Mouse (Mus musculus) hindbrain, embryonic 15.5 days (tissue): Measurements from ENCODE around the gene Lcn11. TPM values are rescaled to one million over a fixed set of nuclear protein-coding genes. Genes with fewer than 3 reads are reported as not detected.
"Not testable (repeated sequence)": the region's sequence is repeated elsewhere in the genome, so short reads cannot be mapped to it uniquely, and the experiment has no call there.

Experiments used
- ATAC-seq: fragments of 200-750 bp; cut with Nextera tagmentation; 2 replicates; pipeline ENCODE4 v1.8.0; 2017; ENCODE audit warnings: low read depth, moderate number of reproducible peaks, moderate TSS enrichment; ENCODE audit not compliant: low FRiP score
- H3K27ac ChIP-seq: fragments of 300-500 bp; sonication (generic); replicated peaks from 2 replicates; pipeline ENCODE4 v1.5.1; 2015; ENCODE audit warnings: mild to moderate bottlenecking, inconsistent platforms
- H3K27me3 ChIP-seq: fragments of 300-500 bp; sonication (generic); 2 replicates; pipeline ENCODE4 v1.6.1; 2015; ENCODE audit warnings: control low read depth, inconsistent platforms
- H3K36me3 ChIP-seq: fragments of 300-500 bp; sonication (generic); 2 replicates; pipeline ENCODE4 v1.6.1; 2015; ENCODE audit warnings: control low read depth, inconsistent platforms
- H3K4me1 ChIP-seq: fragments of 300-500 bp; sonication (generic); replicated peaks from 2 replicates; pipeline ENCODE4 v1.6.1; 2015; ENCODE audit warnings: control low read depth, inconsistent platforms
- H3K4me2 ChIP-seq: fragments of 300-500 bp; sonication (generic); 2 replicates; pipeline ENCODE4 v1.6.1; 2015; ENCODE audit warnings: moderate library complexity, mild to moderate bottlenecking, inconsistent platforms
- H3K4me3 ChIP-seq: fragments of 300-500 bp; sonication (generic); 2 replicates; pipeline ENCODE4 v1.5.1; 2015; ENCODE audit warnings: mild to moderate bottlenecking, inconsistent platforms
- H3K9ac ChIP-seq: fragments of 300-500 bp; sonication (generic); 2 replicates; pipeline ENCODE4 v1.6.1; 2015; ENCODE audit warnings: inconsistent platforms
- H3K9me3 ChIP-seq: fragments of 300-500 bp; sonication (generic); 2 replicates; pipeline ENCODE4 v1.6.1; 2016; ENCODE audit warnings: control low read depth, inconsistent platforms
- WGBS: fragments of 180-500 bp; shearing (Covaris S2); methylation state at CpG from one replicate; pipeline ENCODE4 v1.1.7; 2015; 5-methylcytosine and 5-hydroxymethylcytosine counted together
- polyA plus RNA-seq: library from polyadenylated mRNA; unstranded; fragments of >200 nt; fragmentation: Nextera tagmentation; extraction: Ambion mirVana; gene quantifications from 2 replicates; pipeline ENCODE4 v1.2.1, GENCODE M21; 2015

The Lcn11 gene
- not detected in 2 replicates for polyA plus RNA-seq

DNA sequence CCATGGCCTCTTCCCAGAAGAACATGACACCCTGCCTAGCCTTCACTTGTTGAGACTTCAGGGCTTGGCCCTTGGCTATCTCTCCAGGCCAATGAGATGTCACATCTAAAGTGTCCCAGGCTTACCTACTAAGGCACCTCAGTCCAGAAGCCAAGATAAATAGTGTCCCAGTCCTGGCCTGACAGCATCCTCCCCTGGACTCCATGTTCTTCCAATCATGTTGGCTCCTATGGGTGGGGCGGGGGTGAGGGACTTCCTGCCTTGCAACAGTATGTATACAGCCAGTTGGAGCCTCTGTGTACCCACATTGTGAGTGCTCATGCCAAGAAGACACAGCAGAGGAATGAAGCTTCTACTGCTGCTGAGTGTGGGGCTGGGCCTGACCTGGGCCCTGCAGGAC lies at the start of gene Lcn11:
Gene Lcn11, plus strand, starts transcription at position 301 of the 400 bp plus-strand sequence.
- WGBS = 100% methylated on average over 1 of the region's 1 CpGs
- no peaks in the 10 kb centered on the region for H3K4me1 ChIP-seq
- H3K9ac ChIP-seq = no peak within 1 kb of the TSS
- no peak for ATAC-seq
- H3K4me3 ChIP-seq = no peak within 1 kb of the TSS
- no peaks in the 10 kb centered on the region for H3K9me3 ChIP-seq
- no peaks in the 10 kb centered on the region for H3K27me3 ChIP-seq
- no peak within 1 kb of the TSS for H3K4me2 ChIP-seq
- H3K27ac ChIP-seq = no peak within 1 kb of the TSS
- H3K36me3 ChIP-seq = no peaks in the 10 kb centered on the region

DNA sequence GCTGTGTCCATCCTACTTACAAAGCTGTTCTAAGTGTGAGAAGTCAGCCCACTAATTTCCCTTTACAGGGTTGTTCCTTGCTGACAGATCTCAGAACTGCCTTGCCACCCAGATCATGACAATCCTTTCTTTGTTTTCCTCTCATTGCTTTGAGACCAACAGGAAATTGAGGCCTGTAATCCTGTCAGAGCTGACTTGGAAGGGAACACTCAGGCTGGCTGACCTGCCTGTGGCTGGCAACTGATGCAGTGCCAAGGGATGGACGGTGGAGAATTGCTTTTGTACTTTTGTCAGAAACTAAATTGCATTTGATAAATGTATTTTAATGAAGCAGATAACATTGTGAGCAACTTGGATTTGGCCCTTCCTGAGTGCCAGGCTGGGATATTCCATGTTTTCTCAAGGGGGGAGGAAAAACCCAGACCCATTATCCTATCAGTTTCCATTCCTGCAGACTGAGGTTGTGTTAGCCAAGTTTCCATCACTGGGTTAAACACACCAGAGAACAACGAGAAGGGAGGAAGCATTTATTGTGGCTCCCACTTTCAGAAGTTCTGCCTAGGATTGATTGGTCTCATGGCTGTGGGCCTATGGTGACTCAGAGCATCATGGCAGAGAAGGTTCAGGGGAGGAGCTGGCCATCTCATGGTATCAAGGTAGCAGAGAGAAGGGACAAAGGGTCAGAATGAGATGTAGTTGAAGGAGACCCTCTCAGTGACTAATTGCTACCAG lies 43.5 kb upstream of the Lcn11 start:
- Histone ChIP-seq H3K27me3 (no peaks in the 10 kb centered on the region), H3K4me2 (no peak overlapping the region), H3K4me3 (no peak overlapping the region), H3K36me3 (no peaks in the 10 kb centered on the region), H3K9me3 (no peaks in the 10 kb centered on the region), H3K27ac (no peak overlapping the region), H3K4me1 (no peaks in the 10 kb centered on the region), H3K9ac (no peak overlapping the region)
- WGBS = 53% methylated on average over 2 of the region's 2 CpGs
- ATAC-seq = no peak

DNA sequence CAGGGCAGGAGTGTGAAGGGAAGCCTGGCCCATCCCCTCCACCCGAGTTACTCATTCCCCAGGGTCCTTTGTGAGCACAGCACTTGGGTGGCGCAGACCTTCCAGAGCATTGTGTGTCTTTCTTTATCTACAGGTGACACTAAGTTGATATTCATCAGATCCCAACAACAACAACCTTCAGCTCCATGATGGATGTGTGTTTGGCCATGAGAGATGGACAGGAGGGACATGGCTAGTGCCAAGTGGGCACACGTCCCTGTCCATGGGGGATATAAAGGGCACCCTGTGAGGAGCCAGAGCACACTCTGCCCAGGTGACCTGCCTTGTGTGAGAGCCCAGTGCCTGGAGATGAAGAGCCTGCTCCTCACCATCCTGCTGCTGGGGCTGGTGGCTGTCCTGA lies 40.1 kb upstream of the Lcn11 start, which contains the start of gene Obp2b:
Gene Obp2b, plus strand, starts transcription at position 301 of the 400 bp plus-strand sequence.
- H3K27me3 ChIP-seq, H3K4me2 ChIP-seq, H3K27ac ChIP-seq, H3K4me1 ChIP-seq, H3K9ac ChIP-seq, H3K9me3 ChIP-seq, H3K4me3 ChIP-seq, ATAC-seq, H3K36me3 ChIP-seq: not testable (repeated sequence)
- WGBS = 75% methylated on average over 3 of the region's 3 CpGs

DNA sequence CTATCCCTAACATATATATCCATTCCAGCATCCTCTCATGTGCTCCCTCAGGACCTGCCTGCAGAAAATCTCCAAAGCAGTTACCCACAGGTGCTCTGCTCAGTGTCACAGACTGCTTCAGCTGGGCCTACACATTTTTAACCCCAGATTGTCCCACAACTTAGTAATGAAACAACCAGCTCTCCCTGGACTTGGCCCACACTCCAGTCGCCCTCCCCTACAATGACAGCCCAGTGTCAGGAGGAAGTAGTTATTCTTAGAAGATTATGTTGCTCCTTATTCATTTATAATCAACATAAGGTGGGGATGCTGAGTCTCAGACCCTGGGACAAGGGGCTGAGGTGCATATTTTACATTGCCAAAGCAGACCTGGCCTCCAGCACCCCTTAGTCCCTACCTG lies 35.1 kb upstream of the Lcn11 start:
- no peak overlapping the region for H3K4me2 ChIP-seq
- 66% methylated on average over 1 of the region's 1 CpGs for WGBS

DNA sequence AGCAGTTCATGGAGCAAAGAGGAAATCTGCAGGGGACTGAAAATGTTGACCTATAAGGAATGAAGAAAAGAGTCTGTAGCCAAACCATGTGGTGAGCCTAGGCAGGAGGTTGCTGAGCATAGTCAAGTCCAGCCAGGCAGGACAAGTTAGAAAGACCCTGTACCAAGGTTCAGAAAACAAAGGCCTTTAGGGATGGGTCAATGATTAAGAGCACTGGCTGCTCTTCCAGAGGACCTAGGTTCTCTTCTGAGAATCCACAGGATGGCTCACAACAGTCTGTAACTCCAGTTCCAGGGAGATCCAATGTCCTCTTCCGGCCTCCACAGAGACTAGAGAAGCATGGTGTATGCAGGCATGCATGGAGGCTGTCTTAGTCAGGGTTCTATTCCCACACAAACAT lies 22.6 kb upstream of the Lcn11 start:
- no peak for ATAC-seq
- no peak overlapping the region for H3K27ac ChIP-seq
- H3K4me3 ChIP-seq = no peak overlapping the region
- H3K4me1 ChIP-seq = no peaks in the 10 kb centered on the region
- H3K36me3 ChIP-seq = no peaks in the 10 kb centered on the region
- no peaks in the 10 kb centered on the region for H3K27me3 ChIP-seq
- no peak overlapping the region for H3K4me2 ChIP-seq
- no peaks in the 10 kb centered on the region for H3K9me3 ChIP-seq
- no peak overlapping the region for H3K9ac ChIP-seq
- WGBS = 91% methylated on average over 1 of the region's 1 CpGs

More for the DNA sequence above, 35.1 kb upstream of the Lcn11 start:
- no peaks in the 10 kb centered on the region for H3K4me1 ChIP-seq
- H3K9me3 ChIP-seq = no peaks in the 10 kb centered on the region
- H3K27me3 ChIP-seq = no peaks in the 10 kb centered on the region
- no peak overlapping the region for H3K27ac ChIP-seq
- H3K9ac ChIP-seq = no peak overlapping the region
- H3K36me3 ChIP-seq = no peaks in the 10 kb centered on the region
- no peak overlapping the region for H3K4me3 ChIP-seq
- no peak for ATAC-seq

DNA sequence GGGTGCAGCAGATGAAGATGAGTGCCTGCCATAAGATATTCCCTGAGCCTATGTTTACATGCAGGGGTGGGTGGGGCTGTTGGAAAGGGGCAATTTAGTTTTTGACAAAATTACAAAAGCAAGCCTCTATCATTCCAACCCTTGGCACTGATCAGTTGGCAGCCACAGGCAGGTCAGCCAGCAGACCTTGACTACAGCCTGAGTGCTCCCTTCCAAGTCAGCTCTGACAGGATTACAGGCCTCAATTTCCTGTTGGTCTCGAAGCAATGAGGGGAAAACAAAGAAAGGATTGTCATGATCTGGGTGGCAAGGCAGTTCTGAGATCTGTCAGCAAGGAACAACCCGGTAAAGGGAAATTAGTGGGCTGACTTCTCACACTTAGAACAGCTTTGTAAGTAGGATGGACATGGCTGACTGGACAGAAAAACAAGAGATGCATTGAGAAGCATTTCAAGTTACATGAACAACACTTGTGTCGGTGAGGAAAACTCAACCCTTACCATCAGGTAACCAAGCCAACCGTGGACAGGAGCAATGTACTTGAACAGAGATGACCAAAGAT lies 18.7 kb upstream of the Lcn11 start:
- Histone ChIP-seq H3K9me3 (no peaks in the 10 kb centered on the region), H3K9ac (no peak overlapping the region), H3K4me1 (no peaks in the 10 kb centered on the region), H3K36me3 (no peaks in the 10 kb centered on the region), H3K4me2 (no peak overlapping the region), H3K4me3 (no peak overlapping the region), H3K27me3 (no peaks in the 10 kb centered on the region), H3K27ac (no peak overlapping the region)
- WGBS = 57% methylated on average over 4 of the region's 4 CpGs
- no peak for ATAC-seq

DNA sequence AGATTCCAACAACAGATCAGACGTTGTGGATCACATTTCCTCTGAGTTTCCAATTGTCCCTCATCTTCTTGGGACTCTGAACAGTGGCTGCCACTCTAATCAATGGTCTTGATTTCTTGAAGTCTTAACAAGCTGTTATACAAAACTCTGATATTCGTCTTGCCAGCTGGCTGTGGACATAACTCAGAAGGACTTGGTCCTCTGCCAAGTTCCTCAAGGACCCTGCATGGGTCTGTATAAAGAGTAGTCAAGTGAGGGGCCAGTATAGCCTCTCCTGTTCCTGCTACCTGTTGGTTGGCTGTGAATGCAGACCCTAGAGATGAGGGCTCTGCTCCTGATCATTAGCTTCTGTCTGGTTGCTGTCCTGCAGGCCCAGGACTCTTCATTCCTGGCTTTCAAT lies 11.5 kb upstream of the Lcn11 start, which contains the start of gene Lcn3:
Gene Lcn3, plus strand, starts transcription at position 301 of the 400 bp plus-strand sequence.
- Histone ChIP-seq H3K27ac (no peak within 1 kb of the TSS), H3K9ac (no peak within 1 kb of the TSS), H3K4me1 (no peaks in the 10 kb centered on the region), H3K4me2 (no peak within 1 kb of the TSS), H3K9me3 (no peaks in the 10 kb centered on the region), H3K4me3 (no peak within 1 kb of the TSS), H3K36me3 (no peaks in the 10 kb centered on the region), H3K27me3 (no peaks in the 10 kb centered on the region)
- no peak for ATAC-seq
- WGBS = 45% methylated on average over 2 of the region's 2 CpGs

DNA sequence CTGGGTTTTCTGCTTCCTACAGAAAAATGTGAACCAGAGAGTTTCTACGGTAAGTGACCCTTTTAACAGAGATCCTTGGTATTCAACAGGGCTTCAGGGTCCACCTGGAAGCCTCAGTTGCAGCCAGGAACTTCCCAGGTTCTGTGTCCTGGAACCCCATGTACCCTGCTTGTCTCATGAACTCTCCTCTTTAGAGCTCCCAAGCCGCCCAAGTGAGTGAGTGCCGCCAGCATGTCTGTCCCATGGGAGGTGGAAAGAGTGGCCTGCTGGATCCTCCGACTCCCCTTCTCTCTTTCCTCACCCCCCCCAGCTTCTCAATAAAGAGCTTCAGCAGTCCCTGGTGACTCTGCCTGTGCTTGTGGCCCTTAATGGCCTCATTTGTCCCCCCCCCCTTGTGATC lies 9.1 kb upstream of the Lcn11 start:
- WGBS = 83% methylated on average over 4 of the region's 4 CpGs

DNA sequence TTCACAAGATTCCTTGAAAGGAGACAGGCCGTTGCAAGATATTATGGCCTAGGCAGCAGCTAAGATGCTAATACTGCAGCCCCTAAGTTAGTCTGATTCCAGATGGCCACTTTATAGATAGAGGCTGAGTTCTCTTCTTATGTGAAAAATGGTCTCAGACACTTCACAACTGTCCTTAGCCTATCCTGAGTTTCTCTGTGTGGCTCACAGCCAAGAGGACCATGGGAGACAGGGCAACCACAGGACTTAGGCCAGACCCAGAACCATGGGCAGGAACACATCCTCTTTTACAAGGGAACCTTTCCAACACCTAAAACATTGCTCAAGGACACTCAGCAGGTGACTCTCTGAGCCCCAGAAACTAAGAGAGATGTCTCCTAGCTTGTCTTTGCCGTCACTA lies 3.3 kb upstream of the Lcn11 start:
- WGBS = 90% methylated on average over 2 of the region's 2 CpGs
- Histone ChIP-seq H3K9ac (no peak overlapping the region), H3K4me3 (no peak overlapping the region), H3K9me3 (no peaks in the 10 kb centered on the region), H3K27ac (no peak overlapping the region), H3K4me2 (no peak overlapping the region), H3K36me3 (no peaks in the 10 kb centered on the region), H3K27me3 (no peaks in the 10 kb centered on the region), H3K4me1 (no peaks in the 10 kb centered on the region)
- no peak for ATAC-seq

More for the DNA sequence above, 9.1 kb upstream of the Lcn11 start:
- ATAC-seq = no peak
- Histone ChIP-seq H3K4me2 (no peak overlapping the region), H3K4me3 (no peak overlapping the region), H3K36me3 (no peaks in the 10 kb centered on the region), H3K9ac (no peak overlapping the region), H3K9me3 (no peaks in the 10 kb centered on the region), H3K27me3 (no peaks in the 10 kb centered on the region), H3K4me1 (no peaks in the 10 kb centered on the region), H3K27ac (no peak overlapping the region)

DNA sequence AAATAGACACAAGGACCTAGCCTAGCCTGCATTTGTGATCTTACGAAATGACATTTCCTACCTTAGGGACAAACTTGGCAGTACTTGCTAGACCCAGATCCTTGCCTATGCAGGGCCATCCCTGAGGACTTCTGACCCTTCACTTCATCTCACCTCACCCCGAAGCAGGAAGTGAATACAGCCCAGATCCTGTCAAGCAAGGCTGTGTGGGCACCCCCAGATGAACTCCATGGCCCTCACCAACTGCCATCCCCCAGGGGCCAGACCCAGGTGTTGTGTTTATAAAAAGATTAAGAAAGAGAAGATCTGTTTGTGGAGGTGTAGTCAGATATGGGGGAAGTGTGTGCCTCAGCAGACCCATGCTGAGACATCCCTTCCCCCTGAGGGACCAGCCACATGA lies 2.2 kb upstream of the Lcn11 start:
- no peak for ATAC-seq
- Histone ChIP-seq H3K4me1 (no peaks in the 10 kb centered on the region), H3K4me3 (no peak overlapping the region), H3K9me3 (no peaks in the 10 kb centered on the region), H3K36me3 (no peaks in the 10 kb centered on the region), H3K9ac (no peak overlapping the region), H3K27me3 (no peaks in the 10 kb centered on the region), H3K27ac (no peak overlapping the region), H3K4me2 (no peak overlapping the region)
- WGBS = 83% methylated on average over 2 of the region's 2 CpGs

DNA sequence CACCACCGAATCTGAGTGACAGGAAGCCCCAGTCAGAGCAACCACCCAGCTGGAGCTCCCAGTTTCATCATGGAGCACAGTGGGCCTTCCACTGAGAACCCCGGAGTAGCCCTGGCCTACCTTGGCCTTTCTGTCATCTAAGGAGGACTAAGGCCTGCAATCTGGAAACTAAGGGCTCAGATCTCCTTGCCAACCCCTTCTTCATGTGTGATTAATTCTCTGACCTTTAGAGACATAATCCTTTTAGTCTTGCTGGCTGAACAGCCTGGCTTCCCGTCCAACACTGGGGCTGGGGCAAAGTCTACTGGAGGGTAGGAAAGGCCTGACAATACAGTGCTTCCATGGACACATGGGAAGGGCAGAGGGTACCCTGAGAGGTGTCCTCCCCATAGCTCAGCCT lies 826 bp upstream of the Lcn11 start:
- H3K9ac ChIP-seq = no peak overlapping the region
- no peak for ATAC-seq

DNA sequence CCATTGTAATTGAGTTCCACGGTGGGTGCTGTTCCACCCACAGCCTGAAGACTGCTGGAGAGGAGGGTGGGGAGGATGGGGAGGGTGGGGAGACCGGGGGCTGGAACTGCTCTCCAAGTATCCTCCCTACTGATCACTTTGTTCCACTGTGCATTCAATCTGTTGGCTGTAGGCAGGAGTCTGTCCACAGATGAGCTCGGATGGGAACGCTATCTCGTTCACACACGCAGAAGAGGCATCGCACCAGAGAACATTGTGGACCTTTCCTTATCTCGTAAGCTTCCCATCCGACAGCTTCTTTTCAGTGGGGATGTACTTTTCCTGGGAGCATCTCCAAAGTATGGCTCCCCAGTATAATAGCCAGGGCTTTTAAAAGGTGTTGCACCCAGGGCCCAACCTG lies 2.3 kb downstream of the Lcn11 start:
- 90% methylated on average over 9 of the region's 9 CpGs for WGBS
- no peak overlapping the region for H3K27ac ChIP-seq
- no peaks in the 10 kb centered on the region for H3K9me3 ChIP-seq
- H3K4me2 ChIP-seq = no peak overlapping the region
- no peak overlapping the region for H3K9ac ChIP-seq
- no peaks in the 10 kb centered on the region for H3K36me3 ChIP-seq
- no peaks in the 10 kb centered on the region for H3K4me1 ChIP-seq
- H3K27me3 ChIP-seq = no peaks in the 10 kb centered on the region
- ATAC-seq = no peak
- no peak overlapping the region for H3K4me3 ChIP-seq

More for the DNA sequence above, 826 bp upstream of the Lcn11 start:
- no peaks in the 10 kb centered on the region for H3K27me3 ChIP-seq
- H3K27ac ChIP-seq = no peak overlapping the region
- no peaks in the 10 kb centered on the region for H3K36me3 ChIP-seq
- no peaks in the 10 kb centered on the region for H3K9me3 ChIP-seq
- H3K4me1 ChIP-seq = no peaks in the 10 kb centered on the region
- no peak overlapping the region for H3K4me2 ChIP-seq
- WGBS = 79% methylated on average over 3 of the region's 3 CpGs
- no peak overlapping the region for H3K4me3 ChIP-seq
